Mouse (Mus musculus) cerebellum, adult 2 months (tissue): ENCODE measurements around the gene Itpr1.

Source experiments
- CTCF ChIP-seq: fragments of 200-500 bp; IDR thresholded peaks from 2 replicates; pipeline ENCODE4 v1.5.1; 2011; ENCODE audit warnings: low read depth, mild to moderate bottlenecking, control low read depth, low read length, moderate library complexity, borderline replicate concordance; ENCODE audit not compliant: insufficient read depth
- POLR2A ChIP-seq: fragments of 200-500 bp; IDR thresholded peaks from 2 replicates; pipeline ENCODE4 v1.6.1; 2011; ENCODE audit warnings: low read length, control low read depth, borderline replicate concordance; ENCODE audit not compliant: insufficient read depth

DNA sequence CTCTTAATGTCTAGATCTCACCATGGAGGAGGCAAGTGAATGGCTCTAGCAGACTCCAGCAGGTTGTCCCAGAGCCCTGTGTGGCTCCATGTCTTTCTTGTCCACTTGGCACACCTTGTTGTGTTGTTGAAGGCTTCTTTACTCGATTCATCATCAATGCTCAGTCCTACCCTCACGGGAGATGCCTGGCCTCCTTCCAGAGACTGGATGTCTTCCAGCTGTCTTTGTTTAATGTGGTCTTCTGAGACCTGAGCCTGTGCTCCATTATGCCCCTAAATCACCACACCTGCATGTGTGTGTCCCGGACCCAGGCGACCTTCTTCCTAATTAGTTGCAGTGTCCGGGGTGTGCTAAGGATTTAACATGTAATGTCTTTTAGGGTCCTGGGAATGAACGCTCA is 254.7 kb downstream of the Itpr1 start:
- no peak for TF ChIP-seq CTCF
- no peak for TF ChIP-seq POLR2A
